Mouse (Mus musculus): ENCODE data around the gene Snx29. TPM values are rescaled to one million over a fixed set of nuclear protein-coding genes. Genes with fewer than 3 reads are reported as not detected.

Snx29 gene
- total and polyA plus RNA-seq, 2 experiments from 2014 or later: 7.0 to 22.8 TPM

GRCm38 (mm10) chr16:11477591-11477990 is 154.9 kb downstream of the Snx29 start:
- WGBS: 88% methylated on average over 5 of the region's 5 CpGs
- peaks cover 3% of the 10 kb centered on the region; the same call in 1 of the 2 replicates for H3K36me3 ChIP-seq (ENCODE audit: insufficient read depth, low read length)
- DNase-seq (ENCODE audit: low spot score) (no peak), ATAC-seq (ENCODE audit: low FRiP score) (no peak)
- no peaks in the 10 kb centered on the region; the same call in 1 of the 2 replicates for H3K4me1 ChIP-seq (ENCODE audit: insufficient read depth, low read length)
- H3K9ac ChIP-seq (replicated peaks; ENCODE audit: low read length, poor library complexity, severe bottlenecking): no peak overlapping the region
- no peak for TF ChIP-seq CTCF (IDR thresholded peaks at IDR 0.05)
- H3K4me2 ChIP-seq (ENCODE audit: low read depth, low read length, poor library complexity, severe bottlenecking): no peak overlapping the region
- H3K27me3 ChIP-seq (ENCODE audit: insufficient read depth, low read length): no peaks in the 10 kb centered on the region
- no peak overlapping the region for H3K4me3 ChIP-seq (ENCODE audit: low read depth, low read length)
- no peaks in the 10 kb centered on the region for H3K9me3 ChIP-seq (ENCODE audit: low read length)
- no peak overlapping the region for H3K27ac ChIP-seq (ENCODE audit: low read depth, low read length)

- no peak for TF ChIP-seq CTCF (IDR thresholded peaks at IDR 0.05)
- DNase-seq (ENCODE audit: low spot score): no peak
- Histone ChIP-seq H3K4me2 (ENCODE audit: low read depth, low read length, poor library complexity, severe bottlenecking) (no peak overlapping the region), H3K27ac (ENCODE audit: low read depth, low read length) (no peak overlapping the region), H3K4me1 (ENCODE audit: insufficient read depth, low read length) (no peaks in the 10 kb centered on the region), H3K9ac (replicated peaks; ENCODE audit: low read length, poor library complexity, severe bottlenecking) (no peak overlapping the region), H3K27me3 (ENCODE audit: insufficient read depth, low read length) (no peaks in the 10 kb centered on the region), H3K36me3 (ENCODE audit: insufficient read depth, low read length) (peaks cover 3% of the 10 kb centered on the region; the same call in 1 of the 2 replicates), H3K4me3 (ENCODE audit: low read depth, low read length) (no peak overlapping the region), H3K9me3 (ENCODE audit: low read length) (no peaks in the 10 kb centered on the region)
- 87% methylated on average over 4 of the region's 4 CpGs for WGBS
- ATAC-seq (ENCODE audit: low FRiP score): no peak
These were observed 156.9 kb downstream of the Snx29 start for GRCm38 (mm10) chr16:11479605-11480004.

GRCm38 (mm10) chr16:11482189-11482588 is 159.5 kb downstream of the Snx29 start:
- Histone ChIP-seq H3K4me1 (ENCODE audit: insufficient read depth, low read length) (no peaks in the 10 kb centered on the region), H3K4me3 (ENCODE audit: low read depth, low read length) (no peak overlapping the region), H3K9me3 (ENCODE audit: low read length) (no peaks in the 10 kb centered on the region), H3K36me3 (ENCODE audit: insufficient read depth, low read length) (peaks cover 3% of the 10 kb centered on the region; the same call in 1 of the 2 replicates), H3K27me3 (ENCODE audit: insufficient read depth, low read length) (no peaks in the 10 kb centered on the region), H3K27ac (ENCODE audit: low read depth, low read length) (no peak overlapping the region), H3K9ac (replicated peaks; ENCODE audit: low read length, poor library complexity, severe bottlenecking) (no peak overlapping the region), H3K4me2 (ENCODE audit: low read depth, low read length, poor library complexity, severe bottlenecking) (no peak overlapping the region)
- TF ChIP-seq CTCF (IDR thresholded peaks at IDR 0.05): no peak
- WGBS: 84% methylated on average over 2 of the region's 2 CpGs
- DNase-seq (ENCODE audit: low spot score): no peak
- ATAC-seq (ENCODE audit: low FRiP score): no peak

GRCm38 (mm10) chr16:11494895-11495294 is 172.2 kb downstream of the Snx29 start:
- H3K4me2 ChIP-seq (ENCODE audit: low read depth, low read length, poor library complexity, severe bottlenecking): no peak overlapping the region
- no peak overlapping the region for H3K9ac ChIP-seq (replicated peaks; ENCODE audit: low read length, poor library complexity, severe bottlenecking)
- peaks cover 5% of the 10 kb centered on the region; the same call in 1 of the 2 replicates for H3K4me1 ChIP-seq (ENCODE audit: insufficient read depth, low read length)
- no peak for DNase-seq (ENCODE audit: low spot score)
- no peaks in the 10 kb centered on the region for H3K27me3 ChIP-seq (ENCODE audit: insufficient read depth, low read length)
- no peak overlapping the region for H3K4me3 ChIP-seq (ENCODE audit: low read depth, low read length)
- WGBS: 80% methylated on average over 7 of the region's 7 CpGs
- no peak overlapping the region for H3K27ac ChIP-seq (ENCODE audit: low read depth, low read length)
- no peaks in the 10 kb centered on the region for H3K9me3 ChIP-seq (ENCODE audit: low read length)
- no peak for TF ChIP-seq CTCF (IDR thresholded peaks at IDR 0.05)
- H3K36me3 ChIP-seq (ENCODE audit: insufficient read depth, low read length): peaks cover 4% of the 10 kb centered on the region; the same call in 1 of the 2 replicates
- ATAC-seq (ENCODE audit: low FRiP score): no peak

- no peak for TF ChIP-seq CTCF (IDR thresholded peaks at IDR 0.05)
- no peak for ATAC-seq (ENCODE audit: low FRiP score)
- Histone ChIP-seq H3K27me3 (ENCODE audit: insufficient read depth, low read length) (no peaks in the 10 kb centered on the region), H3K9ac (replicated peaks; ENCODE audit: low read length, poor library complexity, severe bottlenecking) (no peak overlapping the region), H3K9me3 (ENCODE audit: low read length) (no peaks in the 10 kb centered on the region), H3K36me3 (ENCODE audit: insufficient read depth, low read length) (peaks cover 4% of the 10 kb centered on the region; the same call in 1 of the 2 replicates), H3K4me1 (ENCODE audit: insufficient read depth, low read length) (peaks cover 5% of the 10 kb centered on the region; the same call in 1 of the 2 replicates), H3K4me3 (ENCODE audit: low read depth, low read length) (no peak overlapping the region), H3K4me2 (ENCODE audit: low read depth, low read length, poor library complexity, severe bottlenecking) (no peak overlapping the region), H3K27ac (ENCODE audit: low read depth, low read length) (0 out of 2 replicates have a peak overlapping the region, but pooled peaks have one; percentile 26)
- no peak for DNase-seq (ENCODE audit: low spot score)
- 56% methylated on average over 9 of the region's 10 CpGs for WGBS
These were observed 173.4 kb downstream of the Snx29 start for GRCm38 (mm10) chr16:11495923-11496616.

GRCm38 (mm10) chr16:11496721-11497120 is 174.0 kb downstream of the Snx29 start:
- H3K27ac ChIP-seq (ENCODE audit: low read depth, low read length): peak overlapping the region; percentile 26; the same call in 1 of the 2 replicates
- DNase-seq (ENCODE audit: low spot score): no peak
- 32% methylated on average over 3 of the region's 3 CpGs for WGBS

More at GRCm38 (mm10) chr16:11496721-11497120, 174.0 kb downstream of the Snx29 start:
- Histone ChIP-seq H3K4me1 (ENCODE audit: insufficient read depth, low read length) (peaks cover 5% of the 10 kb centered on the region; the same call in 1 of the 2 replicates), H3K9me3 (ENCODE audit: low read length) (no peaks in the 10 kb centered on the region), H3K4me2 (ENCODE audit: low read depth, low read length, poor library complexity, severe bottlenecking) (no peak overlapping the region), H3K9ac (replicated peaks; ENCODE audit: low read length, poor library complexity, severe bottlenecking) (no peak overlapping the region), H3K27me3 (ENCODE audit: insufficient read depth, low read length) (no peaks in the 10 kb centered on the region), H3K4me3 (ENCODE audit: low read depth, low read length) (no peak overlapping the region), H3K36me3 (ENCODE audit: insufficient read depth, low read length) (peaks cover 4% of the 10 kb centered on the region; the same call in 1 of the 2 replicates)
- no peak for TF ChIP-seq CTCF (IDR thresholded peaks at IDR 0.05)
- no peak for ATAC-seq (ENCODE audit: low FRiP score)
